Mouse (Mus musculus) hindbrain, embryonic 13.5 days (tissue): ENCODE measurements at regions not wholly inside any gene's neighbourhood (a gene's known extent, or its start where the extent isn't known, plus 50 kb on each side); places are given as distances from the start of the nearest gene placed in this dataset.
"Not testable (repeated sequence)": the region's sequence is repeated elsewhere in the genome, so short reads cannot be mapped to it uniquely, and the experiment has no call there.

ENCODE experiments used
- ATAC-seq: fragments of 200-750 bp; cut with Nextera tagmentation; 2 replicates; pipeline ENCODE4 v1.8.0; 2017; ENCODE audit warnings: moderate TSS enrichment; ENCODE audit not compliant: low FRiP score
- H3K27ac ChIP-seq: fragments of 300-500 bp; sonication (generic); 2 replicates; pipeline ENCODE4 v1.5.1; 2015; ENCODE audit warnings: inconsistent platforms, mild to moderate bottlenecking, moderate library complexity
- H3K27me3 ChIP-seq: fragments of 300-500 bp; sonication (generic); 2 replicates; pipeline ENCODE4 v1.6.1; 2015; ENCODE audit warnings: mild to moderate bottlenecking, inconsistent platforms
- H3K36me3 ChIP-seq: fragments of 300-500 bp; sonication (generic); 2 replicates; pipeline ENCODE4 v1.6.1; 2015; ENCODE audit warnings: mild to moderate bottlenecking, inconsistent platforms
- H3K4me1 ChIP-seq: fragments of 300-500 bp; sonication (generic); replicated peaks from 2 replicates; pipeline ENCODE4 v1.6.1; 2015; ENCODE audit warnings: inconsistent platforms
- H3K4me2 ChIP-seq: fragments of 300-500 bp; sonication (generic); 2 replicates; pipeline ENCODE4 v1.6.1; 2015; ENCODE audit warnings: inconsistent platforms, mild to moderate bottlenecking, moderate library complexity
- H3K4me3 ChIP-seq: fragments of 300-500 bp; sonication (generic); 2 replicates; pipeline ENCODE4 v1.5.1; 2015; ENCODE audit warnings: mild to moderate bottlenecking, inconsistent platforms
- H3K9ac ChIP-seq: fragments of 300-500 bp; sonication (generic); 2 replicates; pipeline ENCODE4 v1.6.1; 2015; ENCODE audit warnings: mild to moderate bottlenecking, inconsistent platforms
- H3K9me3 ChIP-seq: fragments of 300-500 bp; sonication (generic); 2 replicates; pipeline ENCODE4 v1.6.1; 2016; ENCODE audit warnings: inconsistent platforms
- WGBS: fragments of 180-500 bp; shearing (Covaris S2); methylation state at CpG from one replicate; pipeline ENCODE4 v1.1.7; 2015; 5-methylcytosine and 5-hydroxymethylcytosine counted together

DNA sequence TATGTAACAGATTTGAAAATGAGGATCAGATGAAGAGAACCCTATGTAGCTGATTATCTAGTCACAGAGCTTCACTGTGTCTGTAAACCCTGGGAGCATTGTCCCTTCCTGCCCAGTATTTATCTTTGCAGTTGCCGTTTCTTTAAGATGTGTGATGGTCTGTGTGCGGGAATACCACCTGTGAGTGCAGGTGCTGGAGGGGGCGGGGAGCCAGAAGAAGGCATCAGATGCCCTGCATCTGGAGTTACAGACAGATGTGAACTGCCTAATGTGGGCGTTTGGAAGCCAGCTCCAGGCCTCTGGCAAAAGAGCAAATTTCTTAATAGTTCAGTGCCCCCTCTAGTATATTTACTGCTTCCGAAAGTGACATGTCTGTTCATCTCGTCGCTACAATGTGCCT is 193.1 kb downstream of the Diras2 start:
- H3K4me3 ChIP-seq, result no peak overlapping the region
- no peak overlapping the region for H3K27ac ChIP-seq
- H3K9ac ChIP-seq, result no peak overlapping the region
- 0 out of 2 replicates have a peak, but pooled peaks cover 7% of the 10 kb centered on the region for H3K27me3 ChIP-seq
- no peaks in the 10 kb centered on the region for H3K36me3 ChIP-seq
- no peak overlapping the region for H3K4me2 ChIP-seq
- WGBS, result 75% methylated on average over 7 of the region's 7 CpGs
- H3K9me3 ChIP-seq, result no peaks in the 10 kb centered on the region
- peaks cover 7% of the 10 kb centered on the region for H3K4me1 ChIP-seq
- no peak for ATAC-seq

DNA sequence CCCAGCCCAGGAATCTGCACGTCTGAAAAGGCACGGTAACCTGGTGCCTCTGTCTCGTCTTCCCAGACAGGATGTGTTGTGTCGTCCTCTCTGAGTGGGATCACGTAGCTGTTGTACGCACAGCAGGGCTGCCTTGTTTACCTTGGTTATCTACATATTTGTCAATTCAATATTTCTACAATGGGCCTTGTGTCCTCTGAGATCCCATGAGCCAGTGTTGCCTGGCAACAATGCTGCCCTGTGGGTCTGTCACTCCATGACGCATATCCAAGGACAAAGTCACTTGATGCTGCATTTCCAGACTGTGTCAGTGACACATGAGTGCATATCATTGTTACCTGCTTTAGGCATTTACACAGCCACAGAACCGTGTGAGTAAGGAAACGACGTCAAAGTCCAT is 191.9 kb downstream of the Diras2 start:
- Histone ChIP-seq H3K4me1 (peaks cover 7% of the 10 kb centered on the region), H3K9me3 (no peaks in the 10 kb centered on the region), H3K4me2 (no peak overlapping the region), H3K36me3 (no peaks in the 10 kb centered on the region), H3K4me3 (no peak overlapping the region), H3K27ac (no peak overlapping the region), H3K27me3 (0 out of 2 replicates have a peak, but pooled peaks cover 7% of the 10 kb centered on the region), H3K9ac (no peak overlapping the region)
- ATAC-seq, result no peak
- 25% methylated on average over 10 of the region's 10 CpGs for WGBS

DNA sequence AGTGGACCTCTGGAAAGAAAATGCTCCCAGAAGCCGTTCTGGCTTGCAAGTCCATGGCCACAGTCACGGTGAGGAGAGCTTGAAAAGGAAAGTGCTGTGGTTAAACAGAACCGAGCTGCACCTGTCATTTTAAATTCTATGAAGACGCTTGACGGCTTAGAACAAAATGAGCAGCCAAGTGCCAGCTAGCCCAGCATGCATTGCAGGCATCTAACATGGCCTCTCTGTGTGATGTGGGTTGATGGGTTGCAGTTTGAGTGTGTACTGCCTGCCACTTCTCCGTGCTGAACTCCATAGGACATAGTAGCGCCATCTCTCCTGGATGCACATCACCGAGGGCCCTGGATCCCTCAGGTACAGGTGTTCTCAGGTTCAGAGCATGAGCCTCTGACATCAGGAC is 189.1 kb downstream of the Diras2 start:
- H3K9me3 ChIP-seq, result no peaks in the 10 kb centered on the region

DNA sequence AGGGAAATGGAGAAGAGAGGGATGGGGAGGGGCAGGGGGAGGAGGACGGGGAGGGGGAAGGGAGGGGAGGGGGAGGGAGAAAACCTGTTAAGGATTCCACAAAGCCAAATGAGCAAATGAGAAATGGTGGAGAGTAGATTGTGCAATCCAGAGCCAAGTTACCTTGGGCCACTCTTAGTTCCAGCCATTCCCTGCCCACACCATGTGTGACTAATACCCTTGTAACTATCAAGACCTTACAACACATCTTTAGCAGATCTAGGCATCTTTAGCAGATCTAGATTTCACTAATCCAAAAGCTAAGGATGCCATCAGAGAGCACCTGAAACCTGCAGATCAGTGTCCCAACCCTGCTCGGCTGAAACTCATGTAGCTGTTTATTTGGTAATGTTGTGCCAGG is 186.7 kb downstream of the Diras2 start:
- no peak overlapping the region for H3K4me3 ChIP-seq
- H3K4me1 ChIP-seq, result peaks cover 6% of the 10 kb centered on the region; the same call in 1 of the 2 replicates
- ATAC-seq, result no peak
- H3K9me3 ChIP-seq, result no peaks in the 10 kb centered on the region
- H3K9ac ChIP-seq, result no peak overlapping the region
- no peaks in the 10 kb centered on the region for H3K36me3 ChIP-seq
- H3K27ac ChIP-seq, result no peak overlapping the region
- H3K27me3 ChIP-seq, result 0 out of 2 replicates have a peak, but pooled peaks cover 3% of the 10 kb centered on the region
- H3K4me2 ChIP-seq, result no peak overlapping the region
- WGBS, result 95% methylated on average over 2 of the region's 2 CpGs

More for the DNA sequence above, 189.1 kb downstream of the Diras2 start:
- H3K4me1 ChIP-seq, result peaks cover 7% of the 10 kb centered on the region
- no peaks in the 10 kb centered on the region for H3K36me3 ChIP-seq
- H3K4me3 ChIP-seq, result no peak overlapping the region
- 0 out of 2 replicates have a peak, but pooled peaks cover 5% of the 10 kb centered on the region for H3K27me3 ChIP-seq
- 83% methylated on average over 8 of the region's 8 CpGs for WGBS
- ATAC-seq, result no peak
- H3K4me2 ChIP-seq, result no peak overlapping the region
- H3K27ac ChIP-seq, result no peak overlapping the region
- H3K9ac ChIP-seq, result no peak overlapping the region

DNA sequence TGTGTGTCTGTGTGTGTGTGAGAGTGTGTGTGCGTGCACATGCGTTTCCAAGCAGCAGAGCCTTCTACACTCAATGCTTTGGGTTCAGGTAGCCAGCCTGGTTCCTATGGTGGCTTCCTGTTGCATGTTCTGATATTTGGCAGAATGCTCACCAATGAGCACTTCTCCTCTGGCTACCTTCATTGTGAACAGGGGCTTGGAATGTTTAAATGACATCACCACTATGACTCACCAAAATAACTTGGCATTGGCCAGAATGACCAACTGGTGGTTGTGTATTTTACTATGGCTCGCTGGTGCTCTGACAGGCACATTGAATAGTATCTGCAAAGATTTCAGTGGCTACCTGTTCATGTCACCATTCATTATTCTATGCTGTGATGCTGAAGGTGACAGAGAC is 186.2 kb downstream of the Diras2 start:
- Histone ChIP-seq H3K4me3 (no peak overlapping the region), H3K4me2 (no peak overlapping the region), H3K4me1 (0 out of 2 replicates have a peak, but pooled peaks cover 5% of the 10 kb centered on the region), H3K27me3 (0 out of 2 replicates have a peak, but pooled peaks cover 3% of the 10 kb centered on the region), H3K9me3 (no peaks in the 10 kb centered on the region), H3K27ac (no peak overlapping the region), H3K36me3 (no peaks in the 10 kb centered on the region), H3K9ac (no peak overlapping the region)
- WGBS, result 97% methylated on average over 3 of the region's 3 CpGs
- ATAC-seq, result no peak

DNA sequence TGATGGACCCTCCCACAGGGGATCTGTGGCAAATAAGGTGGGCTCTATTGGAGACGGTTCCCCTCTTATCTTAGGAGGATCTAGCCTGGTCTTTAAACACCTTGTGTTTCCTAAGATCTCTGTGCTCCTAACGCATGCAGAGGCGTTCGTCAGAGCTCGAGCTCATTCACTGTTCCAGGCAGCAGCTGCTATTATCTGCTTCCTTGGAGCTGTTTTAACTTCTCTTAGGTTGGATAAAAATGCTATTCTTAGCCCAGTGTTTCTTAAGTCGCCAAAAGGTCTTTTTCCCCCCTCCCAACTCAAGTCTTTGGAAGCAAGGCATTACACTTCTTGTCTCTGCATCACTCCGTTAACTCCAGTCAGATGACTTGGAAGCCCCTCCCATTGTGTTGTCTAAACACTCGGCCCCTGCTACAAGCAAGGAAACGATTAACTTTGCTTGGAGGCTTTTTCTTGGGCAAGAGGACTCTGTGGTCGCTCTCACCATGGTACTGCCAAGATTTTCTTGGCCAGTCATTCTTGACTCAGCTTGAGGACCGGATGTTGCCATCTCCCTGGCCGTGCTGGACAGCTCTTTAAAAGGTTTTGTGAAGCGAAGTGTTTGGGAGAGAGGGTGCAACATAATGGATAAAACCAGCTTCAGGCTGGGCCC is 185.6 kb downstream of the Diras2 start:
- no peak for ATAC-seq
- WGBS, result 67% methylated on average over 13 of the region's 13 CpGs
- H3K36me3 ChIP-seq, result no peaks in the 10 kb centered on the region

DNA sequence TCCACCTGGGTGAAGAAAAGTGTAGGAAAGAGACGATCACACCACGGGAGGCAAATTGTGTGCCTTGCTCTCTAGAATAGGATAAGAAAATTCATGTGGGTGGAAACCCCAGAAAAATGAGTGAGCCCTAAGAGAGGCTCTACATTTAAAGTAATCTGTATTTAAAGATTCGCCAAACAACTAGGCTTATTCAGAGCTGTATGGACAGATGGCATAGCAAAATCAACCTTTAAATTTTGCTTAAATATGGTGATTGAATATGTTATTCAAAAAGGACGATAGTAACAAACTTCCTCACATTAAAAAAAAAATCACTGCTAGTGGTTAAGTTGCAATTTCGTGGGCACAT is 185.1 kb downstream of the Diras2 start:
- Histone ChIP-seq H3K9ac (no peak overlapping the region), H3K4me3 (no peak overlapping the region), H3K27ac (no peak overlapping the region), H3K36me3 (no peaks in the 10 kb centered on the region), H3K27me3 (0 out of 2 replicates have a peak, but pooled peaks cover 3% of the 10 kb centered on the region), H3K9me3 (no peaks in the 10 kb centered on the region), H3K4me1 (0 out of 2 replicates have a peak, but pooled peaks cover 5% of the 10 kb centered on the region), H3K4me2 (no peak overlapping the region)
- WGBS, result 92% methylated on average over 5 of the region's 5 CpGs
- ATAC-seq, result no peak

More for the DNA sequence above, 185.6 kb downstream of the Diras2 start:
- Histone ChIP-seq H3K4me3 (no peak overlapping the region), H3K27ac (no peak overlapping the region), H3K27me3 (0 out of 2 replicates have a peak, but pooled peaks cover 3% of the 10 kb centered on the region), H3K9me3 (no peaks in the 10 kb centered on the region), H3K4me2 (no peak overlapping the region), H3K4me1 (0 out of 2 replicates have a peak, but pooled peaks cover 5% of the 10 kb centered on the region), H3K9ac (no peak overlapping the region)

DNA sequence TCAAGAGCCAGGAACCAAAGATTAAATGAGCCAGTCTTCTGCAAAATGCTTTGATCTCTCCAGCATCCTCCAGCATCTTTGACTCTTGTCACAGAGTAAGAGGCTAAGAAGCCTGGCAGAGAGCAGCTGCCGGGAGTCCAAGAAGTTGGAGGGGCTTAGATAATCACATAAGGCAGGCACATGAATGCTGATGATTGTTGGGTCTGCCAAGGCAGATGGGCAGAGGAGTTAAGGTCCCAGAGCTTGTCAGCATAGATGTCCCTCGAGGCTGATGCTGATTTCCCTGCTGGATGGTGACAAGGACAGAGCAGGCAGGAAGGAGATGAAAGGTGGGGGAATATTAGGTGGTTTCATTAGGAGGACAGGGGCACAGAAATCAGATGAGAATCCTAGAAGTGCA is 183.4 kb downstream of the Diras2 start:
- no peak for ATAC-seq
- Histone ChIP-seq H3K4me2 (no peak overlapping the region), H3K9me3 (no peaks in the 10 kb centered on the region), H3K4me1 (0 out of 2 replicates have a peak, but pooled peaks cover 5% of the 10 kb centered on the region), H3K27me3 (0 out of 2 replicates have a peak, but pooled peaks cover 3% of the 10 kb centered on the region), H3K27ac (no peak overlapping the region), H3K36me3 (no peaks in the 10 kb centered on the region), H3K4me3 (no peak overlapping the region), H3K9ac (no peak overlapping the region)
- 38% methylated on average over 2 of the region's 2 CpGs for WGBS

DNA sequence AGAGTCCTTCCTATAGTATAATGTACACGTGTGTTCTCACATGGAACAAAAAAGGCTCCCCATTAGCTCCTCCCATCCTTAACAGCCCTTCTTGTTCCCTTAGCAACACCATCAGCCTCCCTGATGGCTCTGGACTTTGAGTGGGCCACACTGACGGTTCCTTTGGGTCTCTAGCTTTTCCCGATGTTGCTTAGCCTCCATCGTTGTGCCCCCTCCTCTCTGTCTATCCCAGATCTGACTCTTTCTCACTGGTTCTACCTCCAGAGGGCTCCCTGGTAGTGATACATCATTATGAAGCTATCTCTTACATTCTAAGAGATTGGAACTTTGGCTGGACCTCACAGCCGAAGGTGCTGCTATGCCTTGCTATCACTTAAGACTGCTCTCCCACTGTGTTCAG is 181.5 kb downstream of the Diras2 start:
- Histone ChIP-seq H3K9ac (no peak overlapping the region), H3K4me3 (no peak overlapping the region), H3K36me3 (no peaks in the 10 kb centered on the region), H3K9me3 (no peaks in the 10 kb centered on the region), H3K4me2 (no peak overlapping the region), H3K27me3 (0 out of 2 replicates have a peak, but pooled peaks cover 3% of the 10 kb centered on the region), H3K27ac (no peak overlapping the region), H3K4me1 (0 out of 2 replicates have a peak, but pooled peaks cover 5% of the 10 kb centered on the region)
- ATAC-seq, result no peak
- 81% methylated on average over 5 of the region's 5 CpGs for WGBS

DNA sequence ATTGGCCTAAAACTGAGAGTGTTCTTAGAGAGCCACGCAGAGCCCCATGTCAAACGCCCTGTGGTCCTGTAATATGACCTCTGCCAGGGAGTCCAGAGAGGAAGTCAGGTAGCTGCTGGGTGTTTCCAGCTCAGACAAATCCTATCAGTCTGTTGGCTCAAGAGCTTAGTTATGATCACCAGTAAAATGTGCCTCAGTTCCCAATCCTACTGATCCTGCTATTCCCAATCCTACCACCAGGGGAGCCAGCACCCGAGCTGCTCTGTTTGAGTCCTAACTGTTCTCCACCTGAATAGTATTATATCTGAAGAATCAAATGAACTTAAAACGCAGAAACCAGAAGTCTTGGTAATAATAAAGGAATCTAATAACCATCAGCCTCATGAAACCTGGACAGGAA is 178.5 kb downstream of the Diras2 start:
- Histone ChIP-seq H3K27me3 (no peaks in the 10 kb centered on the region), H3K36me3 (no peaks in the 10 kb centered on the region), H3K9ac (no peak overlapping the region), H3K4me3 (no peak overlapping the region), H3K9me3 (0 out of 2 replicates have a peak, but pooled peaks cover 5% of the 10 kb centered on the region), H3K27ac (no peak overlapping the region), H3K4me2 (no peak overlapping the region), H3K4me1 (0 out of 2 replicates have a peak, but pooled peaks cover 1% of the 10 kb centered on the region)
- no peak for ATAC-seq
- WGBS, result 83% methylated on average over 4 of the region's 4 CpGs

DNA sequence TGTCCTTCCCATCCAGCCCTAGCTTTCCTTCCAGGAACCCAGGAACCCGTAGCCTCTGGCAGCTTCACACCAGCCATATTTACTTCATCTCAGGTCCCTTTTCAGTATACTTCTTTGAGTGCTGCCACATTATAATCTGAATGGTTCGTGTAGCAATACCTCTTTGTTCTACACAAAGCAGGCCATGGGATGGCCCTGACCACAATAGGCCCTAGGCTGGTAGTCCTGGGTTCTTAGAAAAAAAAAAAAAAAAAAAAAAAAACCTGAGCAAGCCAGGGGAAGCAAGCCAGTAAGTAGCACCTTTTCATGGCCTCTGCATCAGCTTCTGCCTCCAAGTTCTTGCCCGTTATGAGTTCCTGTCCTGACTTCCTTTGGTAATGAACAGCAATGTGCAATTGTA is 177.6 kb downstream of the Diras2 start:
- Histone ChIP-seq H3K36me3 (no peaks in the 10 kb centered on the region), H3K27ac (no peak overlapping the region), H3K4me1 (no peaks in the 10 kb centered on the region), H3K4me3 (no peak overlapping the region), H3K9me3 (0 out of 2 replicates have a peak, but pooled peaks cover 5% of the 10 kb centered on the region), H3K27me3 (no peaks in the 10 kb centered on the region), H3K9ac (no peak overlapping the region), H3K4me2 (no peak overlapping the region)
- ATAC-seq, result no peak
- WGBS, result 55% methylated on average over 3 of the region's 3 CpGs

DNA sequence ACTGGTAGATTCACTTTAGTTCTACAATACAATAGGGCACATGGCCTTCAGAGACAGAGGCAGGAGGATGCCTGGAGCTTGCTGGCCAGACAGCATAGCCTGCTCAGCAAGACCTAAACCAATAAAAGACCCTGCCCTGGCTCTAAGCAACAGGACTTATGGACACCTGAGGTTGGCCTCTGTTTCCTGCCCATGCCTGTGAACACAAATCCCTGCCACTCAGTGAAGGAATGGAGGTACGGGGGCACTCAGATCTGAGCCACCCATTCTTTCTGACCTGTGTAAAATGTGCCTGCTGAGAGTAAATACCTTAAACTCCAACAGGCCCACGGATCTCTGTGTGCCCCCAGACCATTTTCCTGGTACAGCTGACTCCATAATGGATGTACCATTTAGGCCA is 177.1 kb downstream of the Diras2 start:
- Histone ChIP-seq H3K27me3 (no peaks in the 10 kb centered on the region), H3K36me3 (no peaks in the 10 kb centered on the region), H3K4me2 (no peak overlapping the region), H3K9me3 (0 out of 2 replicates have a peak, but pooled peaks cover 5% of the 10 kb centered on the region), H3K4me1 (no peaks in the 10 kb centered on the region), H3K27ac (no peak overlapping the region), H3K4me3 (no peak overlapping the region), H3K9ac (no peak overlapping the region)
- 79% methylated on average over 2 of the region's 2 CpGs for WGBS
- ATAC-seq, result no peak

DNA sequence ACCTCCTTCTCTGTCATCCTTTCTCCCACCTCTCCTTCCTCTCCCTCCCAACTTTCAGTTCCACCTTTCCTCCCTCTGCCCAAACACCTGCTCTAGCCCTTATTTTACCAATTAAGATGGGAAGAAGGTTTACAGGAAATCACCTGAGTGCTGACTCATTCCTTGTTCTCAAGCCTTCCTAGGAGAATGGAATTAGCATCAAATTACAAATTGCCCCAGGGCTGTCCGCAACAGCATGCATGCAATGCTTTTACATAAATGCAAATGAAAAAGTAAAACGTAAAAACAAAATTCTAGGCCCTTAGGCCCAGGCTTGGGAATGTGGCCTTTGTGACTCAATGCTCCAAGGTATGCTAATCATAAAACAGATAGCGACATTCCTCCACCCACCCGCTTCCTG is 175.2 kb downstream of the Diras2 start:
- H3K4me3 ChIP-seq, H3K9me3 ChIP-seq, H3K27me3 ChIP-seq, H3K4me2 ChIP-seq, H3K36me3 ChIP-seq, H3K9ac ChIP-seq, H3K27ac ChIP-seq, H3K4me1 ChIP-seq, ATAC-seq: not testable (repeated sequence)
- 91% methylated on average over 4 of the region's 4 CpGs for WGBS
